In genomic region chr5:123982838-123983237, GRCm38 (mm10) we compare ENCODE assay signal across 16 mouse cellular contexts. TPM values are rescaled to one million over a fixed set of nuclear protein-coding genes. Genes with fewer than 3 reads are reported as not detected.
"Had no signal": no experiment of that assay in that cellular context is flagged by ENCODE, and none has a peak within 500 bp of the region (broad histone marks: within the 10 kb centered on the region; RNA-seq: fewer than 3 reads in every experiment).

No protein-coding gene starts in this region.

- H3K4me1 ChIP-seq: neural tube, embryonic 15.5 days had no signal

- H3K4me3 ChIP-seq: neural tube, embryonic 12.5 days; neural tube, embryonic 13.5 days; neural tube, embryonic 15.5 days; stomach, embryonic 15.5 days had no signal

- H3K27ac ChIP-seq: neural tube, embryonic 12.5 days; neural tube, embryonic 13.5 days; neural tube, embryonic 15.5 days; stomach, embryonic 15.5 days; stomach, postnatal 0 days had no signal

- H3K9ac ChIP-seq: neural tube, embryonic 12.5 days; neural tube, embryonic 13.5 days; neural tube, embryonic 15.5 days; stomach, embryonic 15.5 days had no signal

- H3K36me3 ChIP-seq: neural tube, embryonic 12.5 days; neural tube, embryonic 13.5 days; neural tube, embryonic 15.5 days; stomach, embryonic 15.5 days had no signal

- DNase-seq: retina, postnatal 1 day; right cerebral cortex, adult 18-20 months; right cerebral cortex, postnatal 14 days; right cerebral cortex, postnatal 4 days; thymus, adult 18-20 months; thymus, adult 2 months; thymus, postnatal 14 days; thymus, postnatal 25 days; thymus, postnatal 36 days; thymus, postnatal 4 days had no signal

- H3K4me2 ChIP-seq: neural tube, embryonic 12.5 days; neural tube, embryonic 13.5 days; neural tube, embryonic 15.5 days; stomach, embryonic 15.5 days had no signal

- H3K27me3 ChIP-seq: stomach, embryonic 15.5 days had no signal

- H3K9me3 ChIP-seq: neural tube, embryonic 12.5 days; neural tube, embryonic 13.5 days; neural tube, embryonic 15.5 days; stomach, embryonic 15.5 days had no signal

RNA-seq across cellular contexts. Expression of gene Gm43518, which starts 55.6 kb away (rescaled TPM):
- polyA plus RNA-seq: neural tube, embryonic 11.5 days had no signal
